Comparison of ENCODE assay signal across 26 mouse cellular contexts in genomic region chr5:108211512-108211911, GRCm38 (mm10).
"Had no signal": no experiment of that assay in that cellular context is flagged by ENCODE, and none has a peak within 500 bp of the region (broad histone marks: within the 10 kb centered on the region; RNA-seq: fewer than 3 reads in every experiment).

No protein-coding gene starts in this region.

- H3K4me3 ChIP-seq: gastrocnemius, adult 2 months; heart, embryonic 10.5 days; heart, embryonic 12.5 days; hindbrain, embryonic 10.5 days; hindbrain, embryonic 12.5 days; kidney, embryonic 15.5 days; limb, embryonic 13.5 days; limb, embryonic 15.5 days had no signal

- ATAC-seq: hindbrain, embryonic 16.5 days; inflammation-experienced regulatory T-cells, adult 6 months had no signal

- H3K9me3 ChIP-seq: heart, embryonic 10.5 days; heart, embryonic 12.5 days; hindbrain, embryonic 10.5 days; hindbrain, embryonic 12.5 days; kidney, embryonic 15.5 days; limb, embryonic 13.5 days; limb, embryonic 15.5 days had no signal

- DNase-seq: gastrocnemius, adult 2 months; gastrocnemius, postnatal 10 days; gastrocnemius, postnatal 25 days; heart, adult 18-20 months; heart, postnatal 10 days; heart, postnatal 4 days; kidney, adult 11 months; kidney, adult 2 months; kidney, adult 9 months; kidney, postnatal 14 days; kidney, postnatal 36 days; layer of hippocampus, postnatal 36 days; left cerebral cortex, postnatal 4 days had no signal

- H3K27me3 ChIP-seq: heart, embryonic 12.5 days; hindbrain, embryonic 12.5 days; kidney, embryonic 15.5 days; limb, embryonic 13.5 days; limb, embryonic 15.5 days had no signal

- H3K27ac ChIP-seq: gastrocnemius, adult 2 months; heart, embryonic 10.5 days; hindbrain, embryonic 10.5 days; hindbrain, embryonic 12.5 days; hindbrain, embryonic 14.5 days; kidney, embryonic 15.5 days; kidney, postnatal 0 days; limb, embryonic 13.5 days; limb, embryonic 15.5 days; liver, embryonic 14.5 days had no signal

- H3K4me2 ChIP-seq: heart, embryonic 12.5 days; hindbrain, embryonic 12.5 days; hindbrain, embryonic 14.5 days; kidney, embryonic 15.5 days; limb, embryonic 13.5 days; limb, embryonic 15.5 days; liver, embryonic 11.5 days had no signal

- H3K4me1 ChIP-seq: heart, embryonic 10.5 days; heart, embryonic 12.5 days; hindbrain, embryonic 10.5 days; hindbrain, embryonic 12.5 days; kidney, embryonic 15.5 days; limb, embryonic 13.5 days; limb, embryonic 15.5 days had no signal

- H3K9ac ChIP-seq: heart, embryonic 12.5 days; hindbrain, embryonic 12.5 days; hindbrain, embryonic 14.5 days; kidney, embryonic 15.5 days; limb, embryonic 13.5 days; limb, embryonic 15.5 days; liver, embryonic 14.5 days had no signal

- H3K36me3 ChIP-seq: heart, embryonic 10.5 days; heart, embryonic 12.5 days; hindbrain, embryonic 12.5 days; kidney, embryonic 15.5 days; limb, embryonic 13.5 days; limb, embryonic 15.5 days had no signal
